Mouse (Mus musculus) urinary bladder, adult 18-20 months (tissue): ENCODE measurements around the gene Cox10.
A peak's percentile ranks its signal among the peaks of the same experiment; 100 is the strongest.

Source experiments
- DNase-seq, 2 experiments: peaks; one replicate each; pipeline ENCODE4 v3.0.0; 2022; ENCODE audit warnings: low spot score in 2 of 2, mixed read lengths in 2 of 2

Gene Cox10

DNA sequence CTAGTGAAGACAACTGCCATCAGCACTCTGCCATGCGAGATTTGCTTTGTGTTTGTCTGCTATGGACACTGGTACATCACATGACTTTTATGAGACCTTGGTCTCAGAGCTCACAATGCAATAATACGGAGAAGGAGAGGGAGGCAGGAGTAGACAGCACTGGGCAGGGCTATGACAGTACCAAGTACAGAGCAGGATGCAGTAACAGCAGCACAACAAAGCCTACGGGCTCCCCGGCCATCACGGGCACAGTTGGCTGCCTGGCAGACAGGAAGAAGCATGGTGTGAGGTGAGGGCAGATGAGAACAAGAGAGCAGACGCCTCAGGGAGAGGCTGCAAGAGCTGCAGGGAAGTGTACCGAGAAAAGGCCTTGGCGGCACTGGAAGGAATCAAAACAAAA, 87.3 kb downstream of the Cox10 start:
- DNase-seq: no peak

DNA sequence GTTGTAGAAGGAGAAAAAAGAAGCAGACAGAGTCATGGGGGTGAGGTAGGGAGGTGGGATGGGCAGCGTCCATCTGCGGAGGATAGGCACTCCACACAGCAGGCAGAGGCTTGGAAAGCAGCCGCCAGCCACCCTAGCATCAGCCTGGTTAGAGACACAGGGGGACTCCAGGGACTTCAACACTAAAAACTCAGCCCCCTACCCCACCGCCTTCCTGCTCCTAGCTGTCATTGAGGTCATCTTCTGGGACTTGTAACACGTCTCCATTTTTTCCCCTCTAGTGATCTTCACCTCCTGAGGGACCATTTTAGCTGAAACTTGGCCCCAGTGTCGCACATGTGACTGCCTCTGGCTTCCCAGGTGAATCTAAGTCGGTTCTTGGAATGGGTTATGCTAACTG, 88.5 kb downstream of the Cox10 start:
- no peak for DNase-seq

GRCm38 (mm10) chr11:63990311-63990710, 89.0 kb downstream of the Cox10 start:
- no peak for DNase-seq

DNA sequence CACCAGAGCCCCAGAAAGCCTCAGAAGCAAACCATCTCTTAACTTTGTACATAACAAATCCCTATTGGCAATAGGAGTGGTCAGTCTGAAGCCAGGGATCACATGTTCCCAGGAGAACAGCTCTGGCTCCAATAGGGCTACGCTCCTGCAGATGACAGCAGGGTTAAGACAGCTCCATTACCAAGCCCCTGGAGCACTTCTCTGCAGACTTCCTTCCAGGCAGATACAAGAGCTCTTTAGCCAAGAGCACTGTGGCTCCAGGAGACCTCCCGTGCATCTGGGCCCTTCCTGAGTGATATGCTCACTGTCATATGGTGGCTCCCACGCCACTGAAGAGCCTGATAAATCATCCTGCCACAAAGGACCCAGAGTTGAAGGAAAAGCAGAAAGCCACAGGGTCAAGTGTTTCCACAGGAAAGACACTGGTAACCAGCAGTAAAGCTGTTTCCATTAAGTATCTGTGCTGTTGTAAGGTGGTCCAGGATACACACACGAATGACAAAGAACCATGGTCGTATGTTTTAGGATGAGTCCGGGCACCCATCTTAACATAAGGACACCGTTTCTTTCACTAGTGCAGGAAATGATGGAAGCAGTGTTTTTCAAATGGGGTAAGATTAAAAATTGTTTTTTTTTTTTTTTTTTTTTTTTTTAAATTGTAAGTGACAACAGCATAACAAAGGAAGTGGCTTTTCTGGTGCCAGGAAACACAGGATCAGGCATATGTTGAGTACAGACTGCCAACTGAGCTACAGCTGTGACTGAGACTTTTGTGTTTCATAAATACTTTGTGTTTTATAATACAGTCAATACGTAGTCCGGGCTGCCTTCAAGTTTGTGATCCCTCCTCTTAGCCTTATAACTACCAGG, 90.0 kb downstream of the Cox10 start:
- no peak for DNase-seq

- no peak for DNase-seq
These were observed 91.1 kb downstream of the Cox10 start for GRCm38 (mm10) chr11:63988031-63988665.

GRCm38 (mm10) chr11:63986710-63987109, 92.6 kb downstream of the Cox10 start:
- DNase-seq: peak in 1 of 2 experiments; percentile 33

GRCm38 (mm10) chr11:63985481-63985880, 93.8 kb downstream of the Cox10 start:
- DNase-seq: peak; percentile 30 to 59

DNA sequence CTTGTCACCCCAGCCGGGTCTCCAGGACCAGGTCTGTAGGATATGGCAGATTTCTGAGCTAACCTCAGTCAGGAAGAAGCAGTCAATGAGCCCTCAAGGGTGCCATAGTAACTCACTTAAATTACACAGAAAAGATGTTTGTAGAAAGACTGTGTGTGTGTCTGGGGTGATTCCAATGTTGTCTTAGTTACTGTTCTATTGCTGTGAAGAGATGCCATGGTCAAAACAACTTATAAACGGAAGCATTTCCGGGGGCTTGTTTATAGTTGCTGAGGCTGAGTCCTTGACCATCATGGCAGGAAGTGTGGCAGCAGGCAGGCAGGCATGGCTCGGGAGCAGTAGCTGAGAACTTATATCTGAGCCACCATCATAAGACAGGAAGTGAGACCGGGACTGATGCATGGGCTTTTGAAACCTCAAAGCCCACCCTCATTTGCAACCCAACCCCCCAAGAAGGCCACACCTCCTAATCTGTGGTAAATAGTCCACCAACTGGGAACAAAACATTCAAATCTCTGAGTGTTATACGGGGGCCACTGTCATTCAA, 94.6 kb downstream of the Cox10 start:
- DNase-seq: no peak

GRCm38 (mm10) chr11:63977741-63978140, 101.5 kb downstream of the Cox10 start:
- no peak for DNase-seq

- DNase-seq: no peak
These were observed 102.5 kb downstream of the Cox10 start for GRCm38 (mm10) chr11:63976775-63977174.

DNA sequence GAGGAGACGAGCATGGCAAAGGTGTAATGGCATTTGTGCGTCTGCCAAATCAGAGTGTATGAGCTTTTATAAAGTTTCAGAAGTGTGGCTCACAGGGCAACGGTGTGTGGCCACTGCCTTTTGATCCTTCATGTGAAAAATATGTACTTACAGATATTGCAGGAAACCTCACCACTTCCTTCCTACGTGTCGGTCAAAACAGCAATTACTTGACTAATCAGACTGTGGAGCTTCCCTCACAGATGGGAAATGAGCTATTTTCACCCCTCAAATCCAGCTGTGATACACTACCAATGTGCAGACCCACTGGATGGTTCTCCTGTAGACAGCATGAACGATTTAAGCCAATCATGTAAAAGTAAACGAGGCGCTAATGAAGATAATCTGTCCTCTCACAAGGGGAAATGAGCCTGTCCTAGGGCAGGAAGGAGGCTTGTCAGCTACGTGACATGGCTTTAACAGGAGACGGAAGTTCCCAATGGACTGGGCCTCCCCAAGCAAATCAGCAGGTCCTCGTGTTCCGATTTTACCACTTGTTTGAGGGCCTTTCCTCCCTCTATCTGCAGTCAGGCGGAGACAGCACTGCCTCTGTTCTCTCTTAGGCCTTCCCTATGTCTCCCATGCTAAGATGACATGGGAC, 103.9 kb downstream of the Cox10 start:
- DNase-seq: no peak

- DNase-seq: no peak
These were observed 105.3 kb downstream of the Cox10 start for GRCm38 (mm10) chr11:63973973-63974372.

DNA sequence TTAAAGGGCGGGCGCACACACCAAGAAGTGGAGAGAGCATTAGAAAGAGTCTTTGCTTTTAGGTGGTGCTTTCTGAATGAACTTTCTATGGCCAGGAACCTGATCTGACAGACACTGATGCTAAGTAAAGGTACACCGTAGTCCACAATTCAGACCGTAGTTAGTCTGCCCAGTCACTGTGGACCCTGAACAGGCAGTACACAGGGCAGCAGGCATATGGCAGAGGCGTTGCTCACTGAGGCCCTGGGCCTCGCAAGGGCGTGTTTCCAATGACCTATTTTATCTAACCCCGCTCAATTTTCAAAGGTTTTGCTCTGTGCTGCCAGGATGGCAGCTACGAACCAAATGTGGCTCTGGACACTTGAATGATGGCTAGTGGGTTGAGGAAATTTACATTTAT, 107.8 kb downstream of the Cox10 start:
- DNase-seq: no peak

DNA sequence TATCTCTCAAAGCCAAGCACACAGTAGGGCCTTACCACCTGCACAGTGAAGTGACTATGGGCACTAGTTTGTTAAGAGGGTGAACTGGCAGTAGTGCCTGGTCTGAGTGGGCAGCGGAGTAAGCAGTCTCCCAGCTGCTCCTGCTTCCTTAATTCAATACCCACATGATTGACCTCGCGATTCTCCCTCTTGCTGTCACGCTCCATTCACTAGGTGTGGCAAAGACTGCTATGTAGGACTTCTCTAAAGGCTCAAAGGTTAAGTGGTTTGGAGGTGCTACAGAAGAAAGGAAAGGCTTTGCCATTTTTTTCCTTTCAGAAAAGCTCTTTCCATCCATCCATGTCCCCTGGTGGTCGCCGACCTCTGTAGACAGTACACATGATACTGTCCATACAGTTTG, 108.5 kb downstream of the Cox10 start:
- no peak for DNase-seq

DNA sequence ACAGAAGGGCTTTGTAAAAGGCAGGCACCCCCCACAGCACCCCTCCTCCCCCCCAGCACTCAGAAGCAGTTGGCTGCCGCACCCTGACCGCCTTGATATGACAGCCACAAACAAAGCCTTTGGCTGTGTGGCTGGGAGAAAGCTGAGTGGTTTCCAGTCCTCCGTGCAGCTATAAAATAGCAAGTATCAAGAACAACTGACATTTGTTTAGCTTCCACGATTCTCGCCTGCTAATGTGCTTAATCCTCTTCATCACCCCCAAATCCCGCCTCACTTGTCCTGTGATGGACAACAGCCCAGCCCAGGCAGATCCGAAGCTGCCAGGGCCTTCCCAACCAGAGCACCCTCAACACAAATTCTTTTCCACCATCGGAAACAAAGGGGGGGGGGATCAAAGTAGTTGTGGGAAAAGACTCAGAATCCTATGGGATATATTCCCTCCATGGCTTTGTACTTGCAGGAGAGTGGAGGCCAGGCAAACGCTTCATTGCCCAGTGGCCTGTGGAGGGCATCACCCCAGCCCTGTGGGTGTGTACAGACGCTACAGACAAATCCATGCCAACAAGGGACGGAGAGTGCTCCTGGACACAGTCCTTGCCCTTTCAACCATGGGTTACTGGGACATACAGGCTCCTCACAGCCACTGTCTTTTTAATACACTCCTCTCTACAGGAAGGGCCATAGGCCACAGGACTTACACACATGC, 109.9 kb downstream of the Cox10 start:
- no peak for DNase-seq

DNA sequence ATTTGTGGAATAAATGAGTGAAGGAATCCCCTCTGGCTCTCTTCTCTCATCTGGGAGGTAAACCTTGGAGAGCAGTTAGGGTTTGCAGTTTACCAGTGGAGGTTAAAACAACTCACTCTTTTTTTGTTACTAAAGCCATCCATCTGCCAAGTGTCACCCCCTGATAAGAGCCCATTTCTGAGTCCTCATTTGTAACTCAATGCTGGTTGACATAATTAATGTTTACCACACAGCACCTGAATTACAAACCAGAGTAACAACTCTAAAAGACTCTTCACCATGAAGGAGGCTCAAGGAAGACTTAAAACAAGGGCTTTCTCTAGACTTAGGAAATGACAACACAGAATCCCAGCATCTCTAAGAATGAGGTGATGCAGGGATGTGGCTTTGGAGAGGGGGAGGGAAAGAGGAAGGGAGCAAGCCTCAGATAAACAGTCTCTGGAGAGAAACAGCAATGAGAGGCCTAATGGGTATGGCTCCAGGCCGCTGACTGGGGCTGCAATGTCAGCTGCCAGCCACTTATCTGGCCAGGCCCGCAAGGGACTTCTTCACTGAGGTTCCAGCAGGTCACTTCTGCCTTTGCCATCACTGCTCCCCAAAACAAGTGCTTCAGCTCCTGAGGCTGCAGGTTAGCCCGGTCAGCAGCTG, 110.8 kb downstream of the Cox10 start:
- DNase-seq: no peak

DNA sequence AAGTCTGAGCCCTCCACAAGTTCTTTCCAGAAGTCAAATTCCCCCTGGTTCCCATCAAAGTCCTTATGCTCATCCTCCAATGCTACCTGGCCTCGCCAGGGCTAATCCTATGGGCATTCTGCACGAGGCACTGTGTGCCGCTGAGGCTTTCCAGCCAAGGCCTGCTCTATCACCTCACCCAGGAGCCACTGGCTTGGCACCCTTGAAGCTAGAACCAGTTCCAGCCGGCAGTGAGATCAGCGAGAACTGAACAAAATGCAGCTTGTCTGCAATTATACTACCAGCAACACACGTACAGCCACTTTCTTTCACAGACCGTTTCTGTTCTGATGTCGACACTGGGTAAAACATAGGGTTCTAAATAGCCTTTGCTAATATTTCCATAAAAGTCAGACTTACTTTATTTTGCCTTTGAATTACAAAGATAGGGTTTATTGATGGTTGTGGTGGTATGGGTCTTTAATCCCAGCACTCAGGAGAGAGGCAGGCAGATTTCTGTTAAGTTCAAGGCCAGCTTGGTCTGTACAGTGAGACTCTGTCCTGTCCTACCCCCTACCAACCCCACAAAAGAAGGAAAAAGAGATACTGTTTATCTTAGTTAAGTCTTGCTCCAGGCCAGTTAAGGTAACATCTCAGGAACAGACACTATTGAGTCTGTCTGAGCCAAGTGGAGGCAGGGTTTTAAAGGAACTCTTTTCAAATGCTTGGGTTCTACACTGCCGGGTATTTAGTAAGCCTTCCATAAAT, 111.5 kb downstream of the Cox10 start:
- DNase-seq: no peak

DNA sequence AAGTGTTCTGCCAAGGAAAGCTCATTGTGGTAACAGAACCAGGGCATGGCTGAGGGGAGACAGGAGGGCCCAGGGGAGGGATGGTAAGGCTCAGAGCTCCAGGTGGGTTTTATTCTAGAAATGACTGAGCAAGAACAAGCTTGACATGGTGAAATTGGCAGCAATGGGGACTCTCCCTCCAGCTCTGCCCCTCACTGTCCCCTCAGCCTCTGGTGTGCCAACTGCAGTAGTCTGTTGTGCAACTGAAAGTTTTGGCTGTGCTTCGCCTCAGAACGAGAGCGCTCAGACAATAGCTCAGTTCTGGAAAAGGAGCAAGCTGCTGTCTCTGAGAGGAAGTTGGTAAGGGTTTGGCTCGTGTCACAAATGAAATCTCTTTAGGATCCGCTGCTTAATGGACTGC, 113.8 kb downstream of the Cox10 start:
- DNase-seq: no peak

- DNase-seq: peak; percentile 12 to 26
These were observed 122.1 kb downstream of the Cox10 start for GRCm38 (mm10) chr11:63957207-63957606.

GRCm38 (mm10) chr11:63956748-63957147, 122.5 kb downstream of the Cox10 start:
- DNase-seq: no peak

GRCm38 (mm10) chr11:63953887-63954286, 125.4 kb downstream of the Cox10 start:
- DNase-seq: no peak
